Comparison of ENCODE assay signal across 10 mouse cellular contexts in the genomic region with DNA sequence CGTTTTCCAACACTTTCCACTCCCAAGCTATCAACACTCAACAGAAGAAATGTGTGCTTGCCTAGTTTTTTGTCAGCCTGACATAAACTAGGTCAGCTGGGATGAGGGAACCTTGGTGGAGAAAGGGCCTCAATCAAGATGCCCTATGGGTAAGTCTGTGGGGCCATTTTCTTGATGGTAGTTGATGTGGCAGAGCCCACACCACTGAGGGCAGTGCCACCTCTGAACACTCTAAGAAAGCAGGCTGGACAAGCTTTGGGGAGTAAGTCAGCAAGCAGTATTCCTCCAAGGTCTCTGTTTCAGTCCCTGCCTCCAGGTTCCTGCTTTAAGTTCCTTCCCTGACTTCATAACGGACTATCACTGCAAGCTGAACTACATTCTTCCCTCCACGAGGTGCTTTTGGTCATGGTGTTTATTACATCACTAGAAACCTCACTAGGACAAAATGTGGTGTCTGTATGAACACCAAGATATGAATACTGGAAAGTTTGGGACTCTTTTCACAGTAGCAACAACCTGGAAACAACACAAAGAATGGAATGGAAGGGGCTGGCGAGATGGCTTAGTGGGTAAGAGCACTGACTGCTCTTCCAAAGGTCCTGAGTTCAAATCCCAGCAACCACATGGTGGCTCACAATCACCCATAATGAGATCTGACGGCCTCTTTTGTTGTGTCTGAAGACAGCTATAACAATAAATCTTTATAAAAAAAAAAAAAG. TPM values are rescaled to one million over a fixed set of nuclear protein-coding genes. Genes with fewer than 3 reads are reported as not detected.
DNase-seq lines count a peak whose midpoint lies in the region; ATAC-seq lines count a peak whose summit lies in the region.
"Had no signal": no experiment of that assay in that cellular context is flagged by ENCODE, and none has a peak within 500 bp of the region (broad histone marks: within the 10 kb centered on the region; RNA-seq: fewer than 3 reads in every experiment).

No protein-coding gene starts in this region.

- intact Hi-C loops in left cerebral cortex, postnatal 25 days (cut with DNase I) = loop anchor here (1.0 to 2.0 kb wide), 2 partner anchors 19 to 36 kb away; no protein-coding TSS in a partner anchor

- H3K4me1 ChIP-seq in liver, embryonic 11.5 days (replicated peaks; ENCODE audit: control insufficient read depth, insufficient read depth, low read length) = peaks cover 21% of the 10 kb centered on the region
- peaks cover 65% of the 10 kb centered on the region for H3K4me1 ChIP-seq in forebrain, embryonic 10.5 days
- peaks cover 29% of the 10 kb centered on the region for H3K4me1 ChIP-seq in limb, embryonic 11.5 days (ENCODE audit: control insufficient read depth, insufficient read depth, low read length)
- peaks cover 37% of the 10 kb centered on the region for H3K4me1 ChIP-seq in neural tube, embryonic 15.5 days

- ATAC-seq in liver, embryonic 11.5 days (replicated peaks; ENCODE audit: low FRiP score) = no peak
- no peak for ATAC-seq in limb, embryonic 11.5 days (ENCODE audit: insufficient number of reproducible peaks, low FRiP score, low TSS enrichment, low read depth)
- ATAC-seq in neural tube, embryonic 15.5 days (ENCODE audit: low FRiP score) = no peak

- H3K27ac ChIP-seq in liver, embryonic 11.5 days (ENCODE audit: low read depth, low read length) = peak overlapping the region; percentile 91; the same call in 1 of the 2 replicates
- peak overlapping the region; percentile 95 for H3K27ac ChIP-seq in forebrain, embryonic 10.5 days
- H3K27ac ChIP-seq in limb, embryonic 11.5 days (replicated peaks; ENCODE audit: low read depth, low read length) = peak overlapping the region; percentile 95; the same call in 1 of the 2 replicates
- H3K27ac ChIP-seq in neural tube, embryonic 15.5 days (replicated peaks) = peak overlapping the region; percentile 91

- H3K27me3 ChIP-seq in liver, embryonic 11.5 days (replicated peaks; ENCODE audit: control insufficient read depth, insufficient read depth, low read length) = no peaks in the 10 kb centered on the region
- no peaks in the 10 kb centered on the region for H3K27me3 ChIP-seq in forebrain, embryonic 10.5 days (ENCODE audit: poor library complexity, severe bottlenecking)
- no peaks in the 10 kb centered on the region for H3K27me3 ChIP-seq in limb, embryonic 11.5 days (ENCODE audit: control insufficient read depth, insufficient read depth, low read length)
- no peaks in the 10 kb centered on the region for H3K27me3 ChIP-seq in neural tube, embryonic 15.5 days (replicated peaks)

- H3K4me2 ChIP-seq in liver, embryonic 11.5 days = peak overlapping the region; percentile 83
- H3K4me2 ChIP-seq in limb, embryonic 11.5 days (ENCODE audit: low read depth, severe bottlenecking) = peak overlapping the region; percentile 86
- H3K4me2 ChIP-seq in neural tube, embryonic 15.5 days = peak overlapping the region; percentile 75

- 76% methylated on average over 5 of the region's 5 CpGs for WGBS in liver, embryonic 11.5 days
- WGBS in forebrain, embryonic 10.5 days = 83% methylated on average over 5 of the region's 5 CpGs
- WGBS in limb, embryonic 11.5 days = 82% methylated on average over 5 of the region's 5 CpGs
- 72% methylated on average over 5 of the region's 5 CpGs for WGBS in neural tube, embryonic 15.5 days

- peak overlapping the region; percentile 77 for H3K9ac ChIP-seq in liver, embryonic 11.5 days (ENCODE audit: low read depth, low read length)
- H3K9ac ChIP-seq in limb, embryonic 11.5 days (ENCODE audit: low read length) = peak overlapping the region; percentile 82; the same call in 1 of the 2 replicates
- peak overlapping the region; percentile 89 for H3K9ac ChIP-seq in neural tube, embryonic 15.5 days (replicated peaks)

- DNase-seq in liver, embryonic 11.5 days (ENCODE audit: low spot score) = no peak
- DNase-seq in liver = no peak
- DNase-seq in forebrain, embryonic 10.5 days (ENCODE audit: extremely low spot score, low spot score) = no peak
- no peak for DNase-seq in limb, embryonic 11.5 days (ENCODE audit: low spot score)
- no peak for DNase-seq in cerebellum, adult 9-10 months
- DNase-seq in left cerebral cortex, postnatal 25 days (ENCODE audit: low spot score in 2 of 2) = no peak
- no peak for DNase-seq in natural killer cell, adult 2 months (ENCODE audit: low spot score in 2 of 2)

- H3K9me3 ChIP-seq in liver, embryonic 11.5 days (ENCODE audit: control insufficient read depth, low read length) = no peaks in the 10 kb centered on the region
- H3K9me3 ChIP-seq in forebrain, embryonic 10.5 days = no peaks in the 10 kb centered on the region
- H3K9me3 ChIP-seq in limb, embryonic 11.5 days (ENCODE audit: control insufficient read depth, low read length) = no peaks in the 10 kb centered on the region
- no peaks in the 10 kb centered on the region for H3K9me3 ChIP-seq in neural tube, embryonic 15.5 days (replicated peaks)

- H3K4me3 ChIP-seq in liver, embryonic 11.5 days (ENCODE audit: low read depth, low read length) = peak overlapping the region; percentile 71
- H3K4me3 ChIP-seq in forebrain, embryonic 10.5 days = peak overlapping the region; percentile 68
- peak overlapping the region; percentile 68 for H3K4me3 ChIP-seq in limb, embryonic 11.5 days (ENCODE audit: low read depth, low read length)
- peak overlapping the region; percentile 68 for H3K4me3 ChIP-seq in neural tube, embryonic 15.5 days (replicated peaks)

- peaks cover 2% of the 10 kb centered on the region; the same call in 1 of the 2 replicates for H3K36me3 ChIP-seq in liver, embryonic 11.5 days (ENCODE audit: control insufficient read depth, insufficient read depth, low read length)
- H3K36me3 ChIP-seq in forebrain, embryonic 10.5 days (replicated peaks) = peaks cover 27% of the 10 kb centered on the region
- peaks cover 10% of the 10 kb centered on the region for H3K36me3 ChIP-seq in limb, embryonic 11.5 days (ENCODE audit: control insufficient read depth, insufficient read depth, low read length)
- H3K36me3 ChIP-seq in neural tube, embryonic 15.5 days = peaks cover 17% of the 10 kb centered on the region

RNA-seq across cellular contexts. Expression of a gene that starts 0.7 kb away (rescaled TPM):
- 46.8 and 50.7 TPM in 2 replicates for polyA plus RNA-seq in liver, embryonic 11.5 days (2014; fragmentation: Nextera tagmentation; extraction: Ambion mirVana)
- polyA plus RNA-seq in forebrain, embryonic 10.5 days (2016; fragmentation: Nextera tagmentation; extraction: Ambion mirVana) = 44.5 and 50.4 TPM in 2 replicates
- polyA plus RNA-seq in limb, embryonic 11.5 days (2014; fragmentation: Nextera tagmentation; extraction: Ambion mirVana) = 83.9 and 85.5 TPM in 2 replicates
- polyA plus RNA-seq in neural tube, embryonic 15.5 days (2015; fragmentation: Nextera tagmentation; extraction: Ambion mirVana) = 49.5 and 62.9 TPM in 2 replicates
- total RNA-seq in left cerebral cortex, postnatal 25 days (2021) = 10 to 100 TPM; 37.6 to 43.0 TPM

RNA-seq across cellular contexts. Expression of a gene that starts 3.1 kb away (rescaled TPM):
- polyA plus RNA-seq in liver, embryonic 11.5 days (2014; fragmentation: Nextera tagmentation; extraction: Ambion mirVana) = 5.5 and 5.8 TPM in 2 replicates
- polyA plus RNA-seq in forebrain, embryonic 10.5 days (2016; fragmentation: Nextera tagmentation; extraction: Ambion mirVana) = 5.9 and 6.0 TPM in 2 replicates
- polyA plus RNA-seq in limb, embryonic 11.5 days (2014; fragmentation: Nextera tagmentation; extraction: Ambion mirVana) = 19.6 and 21.4 TPM in 2 replicates
- polyA plus RNA-seq in neural tube, embryonic 15.5 days (2015; fragmentation: Nextera tagmentation; extraction: Ambion mirVana) = 3.6 and 6.2 TPM in 2 replicates
- total RNA-seq in left cerebral cortex, postnatal 25 days (2021) = 1 to 10 TPM; 2.6 to 3.4 TPM

RNA-seq across cellular contexts. Expression of a gene that starts 22.5 kb away (rescaled TPM):
- polyA plus RNA-seq in liver, embryonic 11.5 days (2014; fragmentation: Nextera tagmentation; extraction: Ambion mirVana) = 0.25 and 0.40 TPM in 2 replicates
- 0.33 and 0.39 TPM in 2 replicates for polyA plus RNA-seq in forebrain, embryonic 10.5 days (2016; fragmentation: Nextera tagmentation; extraction: Ambion mirVana)
- polyA plus RNA-seq in limb, embryonic 11.5 days (2014; fragmentation: Nextera tagmentation; extraction: Ambion mirVana) = 0.32 and 0.70 TPM in 2 replicates
- polyA plus RNA-seq in neural tube, embryonic 15.5 days (2015; fragmentation: Nextera tagmentation; extraction: Ambion mirVana) = 0.09 and 0.13 TPM in 2 replicates
- not detected for total RNA-seq in left cerebral cortex, postnatal 25 days (2021)
- total RNA-seq: gastrocnemius, postnatal 10 days had no signal
- polyA plus RNA-seq: thymus, adult 2 months had no signal

RNA-seq across cellular contexts. Expression of a gene that starts 34.9 kb away (rescaled TPM):
- polyA plus RNA-seq in liver, embryonic 11.5 days (2014; fragmentation: Nextera tagmentation; extraction: Ambion mirVana) = 3.1 and 3.7 TPM in 2 replicates
- polyA plus RNA-seq in forebrain, embryonic 10.5 days (2016; fragmentation: Nextera tagmentation; extraction: Ambion mirVana) = 7.6 and 8.2 TPM in 2 replicates
- polyA plus RNA-seq in limb, embryonic 11.5 days (2014; fragmentation: Nextera tagmentation; extraction: Ambion mirVana) = 9.8 and 10.9 TPM in 2 replicates
- polyA plus RNA-seq in neural tube, embryonic 15.5 days (2015; fragmentation: Nextera tagmentation; extraction: Ambion mirVana) = 6.9 and 8.7 TPM in 2 replicates
- 10 to 100 TPM; 81.3 to 88.2 TPM for total RNA-seq in left cerebral cortex, postnatal 25 days (2021)
